Mouse (Mus musculus) thymus, adult 2 months (tissue): ENCODE results near the gene Lman2. TPM values are rescaled to one million over a fixed set of nuclear protein-coding genes. Genes with fewer than 3 reads are reported as not detected.

Source experiments
- DNase-seq: peaks from one replicate; pipeline ENCODE4 v3.0.0; 2021
- H3K27ac ChIP-seq: fragments of 200-500 bp; 2 replicates; pipeline ENCODE4 v1.5.1; 2012; ENCODE audit warnings: low read length, control low read depth; ENCODE audit not compliant: control insufficient read depth, insufficient read depth
- H3K27me3 ChIP-seq: fragments of 200-500 bp; 2 replicates; pipeline ENCODE4 v1.6.1; 2012; ENCODE audit warnings: mild to moderate bottlenecking, low read length, moderate library complexity, mixed read lengths; ENCODE audit not compliant: control insufficient read depth, insufficient read depth
- H3K36me3 ChIP-seq: fragments of 200-500 bp; 2 replicates; pipeline ENCODE4 v1.6.1; 2012; ENCODE audit warnings: mild to moderate bottlenecking, low read length, moderate library complexity; ENCODE audit not compliant: control insufficient read depth, insufficient read depth
- H3K4me1 ChIP-seq: fragments of 200-500 bp; replicated peaks from 2 replicates; pipeline ENCODE4 v1.6.1; 2012; ENCODE audit warnings: low read length; ENCODE audit not compliant: control insufficient read depth, insufficient read depth
- H3K4me3 ChIP-seq: fragments of 200-500 bp; 2 replicates; pipeline ENCODE4 v1.5.1; 2012; ENCODE audit warnings: mild to moderate bottlenecking, low read length, control low read depth, moderate library complexity; ENCODE audit not compliant: control insufficient read depth, insufficient read depth
- CTCF ChIP-seq: fragments of 200-500 bp; IDR thresholded peaks from 2 replicates; pipeline ENCODE4 v1.5.1; 2012; ENCODE audit warnings: mild to moderate bottlenecking, control low read depth, low read length, moderate library complexity, borderline replicate concordance; ENCODE audit not compliant: control insufficient read depth, poor library complexity, insufficient read depth; ENCODE audit errors: extremely low read depth
- POLR2A ChIP-seq: fragments of 200-500 bp; IDR thresholded peaks from 2 replicates; pipeline ENCODE4 v1.6.1; 2012; ENCODE audit warnings: mild to moderate bottlenecking, low read length, control low read depth, moderate library complexity; ENCODE audit not compliant: control insufficient read depth, poor library complexity, insufficient read depth; ENCODE audit errors: extremely low read depth
- WGBS: fragments of 180-500 bp; shearing (Covaris S2); methylation state at CpG from one replicate; pipeline ENCODE4 v1.1.7; 2018; 5-methylcytosine and 5-hydroxymethylcytosine counted together
- polyA plus RNA-seq: library from polyadenylated mRNA; depleted of rRNA; stranded (reverse); fragments of >200 nt; gene quantifications from 2 replicates; pipeline ENCODE4 v1.2.3, GENCODE M21; 2012; rRNA removed

Gene Lman2
- polyA plus RNA-seq: 134 and 139 TPM in 2 replicates

DNA sequence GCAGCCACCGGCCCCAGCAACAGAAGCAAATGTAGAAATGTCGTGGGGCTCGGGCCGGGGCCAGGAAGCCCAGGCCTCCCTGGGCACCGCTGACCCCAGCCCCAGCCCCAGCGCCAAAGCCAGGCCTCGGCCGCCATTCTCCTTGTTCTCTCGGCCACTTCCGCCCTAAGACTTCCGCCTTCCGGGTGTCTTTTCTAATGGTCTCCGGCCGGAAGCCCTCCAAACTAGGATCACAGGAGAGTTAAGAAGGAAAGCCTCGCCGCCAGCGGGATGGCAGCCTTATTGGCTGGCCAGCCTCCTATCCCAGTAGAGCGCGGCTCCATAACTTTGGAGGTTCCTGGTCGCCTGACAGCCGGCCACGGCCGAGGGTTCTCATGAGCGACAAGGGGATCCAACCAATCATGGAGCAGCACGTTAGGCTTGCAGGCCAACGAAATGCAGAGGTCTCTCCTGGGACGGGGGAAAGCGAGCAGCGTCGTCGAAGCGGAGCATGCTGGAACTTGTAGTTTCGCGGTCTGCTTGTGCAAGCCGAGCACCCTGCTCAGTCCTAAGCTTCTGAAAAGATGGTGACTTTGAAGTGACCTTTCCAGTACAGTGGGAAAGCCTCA is at the start of gene Lman2:
Lman2 (minus strand) TSS at position 331 of the 608 bp plus-strand sequence.
- peak; percentile 90 for DNase-seq
- Histone ChIP-seq H3K27me3 (no peaks in the 10 kb centered on the region), H3K4me1 (peaks cover 11% of the 10 kb centered on the region), H3K27ac (peak within 1 kb of the TSS; percentile 37), H3K36me3 (peaks cover 10% of the 10 kb centered on the region), H3K4me3 (peak within 1 kb of the TSS; percentile 93)
- under 1% methylated on average over 35 of the region's 35 CpGs for WGBS
- peak; percentile 65; the same call in 1 of the 2 replicates for TF ChIP-seq POLR2A
- peak; percentile 31; the same call in 1 of the 2 replicates for TF ChIP-seq CTCF

DNA sequence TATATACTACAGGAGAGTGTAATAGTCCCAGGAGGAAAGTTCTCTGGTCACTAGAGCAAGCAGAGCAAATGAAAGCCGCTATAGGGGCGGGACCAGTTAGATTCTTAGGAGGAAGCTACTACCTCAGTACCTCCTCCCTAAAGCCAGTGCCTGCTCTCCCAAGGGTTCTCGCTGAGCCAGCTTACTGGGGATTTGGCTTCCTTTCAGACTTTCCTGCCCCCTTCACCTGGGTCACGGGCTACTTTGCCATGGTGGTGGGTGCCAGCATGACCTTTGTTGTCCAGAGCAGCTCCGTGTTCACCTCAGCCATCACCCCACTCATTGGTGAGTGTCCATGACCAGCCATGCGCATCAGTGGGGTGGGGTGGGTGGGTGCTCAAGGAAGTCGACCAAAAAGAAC is 49.2 kb upstream of the Lman2 start:
- 88% methylated on average over 7 of the region's 7 CpGs for WGBS
- H3K36me3 ChIP-seq: no peaks in the 10 kb centered on the region
- no peaks in the 10 kb centered on the region for H3K27me3 ChIP-seq
- no peak overlapping the region for H3K27ac ChIP-seq
- 0 out of 2 replicates have a peak, but pooled peaks cover 7% of the 10 kb centered on the region for H3K4me1 ChIP-seq
- no peak for DNase-seq
- TF ChIP-seq POLR2A (no peak), CTCF (no peak)
- no peak overlapping the region for H3K4me3 ChIP-seq

DNA sequence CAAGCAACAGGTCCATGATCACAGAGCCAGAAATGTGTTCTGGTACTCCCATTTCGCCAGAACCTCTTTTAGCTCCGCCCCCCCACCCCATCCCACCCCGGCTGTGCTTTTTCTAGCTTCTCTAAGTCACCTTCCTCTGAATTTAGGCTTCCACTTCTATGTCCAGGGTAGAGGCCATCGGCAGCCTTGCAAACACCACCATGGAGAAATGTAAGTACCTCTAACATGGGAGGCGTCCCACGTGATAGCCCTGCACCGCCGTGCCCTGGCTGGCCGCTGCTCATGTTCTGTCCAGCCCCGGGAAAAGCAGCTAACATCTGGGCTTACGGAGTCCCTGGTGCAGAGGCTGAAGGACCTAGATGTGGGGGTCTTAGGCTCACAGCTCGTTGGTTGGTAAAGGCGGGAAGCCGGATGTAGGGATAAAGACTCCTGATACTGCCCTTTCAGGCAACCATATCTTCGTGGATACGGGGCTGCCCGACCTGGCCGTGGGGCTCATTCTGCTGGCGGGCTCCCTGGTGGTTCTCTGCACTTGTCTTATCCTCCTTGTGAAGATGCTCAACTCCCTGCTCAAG is 46.0 kb upstream of the Lman2 start:
- no peak for DNase-seq
- no peaks in the 10 kb centered on the region for H3K27me3 ChIP-seq
- no peak overlapping the region for H3K27ac ChIP-seq
- whole genome bisulfite sequencing: 86% methylated on average over 19 of the region's 19 CpGs
- H3K4me3 ChIP-seq: no peak overlapping the region
- peaks cover 20% of the 10 kb centered on the region for H3K4me1 ChIP-seq
- no peaks in the 10 kb centered on the region for H3K36me3 ChIP-seq
- no peak for TF ChIP-seq POLR2A
- TF ChIP-seq CTCF: no peak

DNA sequence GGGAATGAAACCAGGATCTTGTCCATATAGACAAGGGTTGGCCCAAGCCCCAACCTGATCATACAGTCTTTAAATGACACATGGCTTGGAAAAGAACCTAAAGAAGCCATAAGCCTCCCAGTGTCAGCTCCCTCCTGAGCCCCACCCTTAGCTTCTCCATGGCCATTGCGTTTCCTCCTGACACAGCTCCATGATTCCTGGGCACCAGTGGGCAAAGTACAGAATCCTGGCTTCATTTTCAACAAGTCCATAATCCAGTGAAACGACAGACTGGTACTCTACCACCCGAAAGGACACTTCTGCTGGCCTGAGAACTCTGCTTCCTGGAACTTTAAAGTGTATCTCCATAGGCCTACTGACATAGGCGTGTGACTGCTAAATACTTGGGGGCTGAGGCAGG is 44.8 kb upstream of the Lman2 start:
- DNase-seq: no peak
- H3K27ac ChIP-seq: no peak overlapping the region
- H3K27me3 ChIP-seq: no peaks in the 10 kb centered on the region
- no peak overlapping the region for H3K4me3 ChIP-seq
- WGBS: 88% methylated on average over 4 of the region's 4 CpGs
- TF ChIP-seq POLR2A: no peak
- TF ChIP-seq CTCF: no peak
- H3K4me1 ChIP-seq: peaks cover 14% of the 10 kb centered on the region
- no peaks in the 10 kb centered on the region for H3K36me3 ChIP-seq

DNA sequence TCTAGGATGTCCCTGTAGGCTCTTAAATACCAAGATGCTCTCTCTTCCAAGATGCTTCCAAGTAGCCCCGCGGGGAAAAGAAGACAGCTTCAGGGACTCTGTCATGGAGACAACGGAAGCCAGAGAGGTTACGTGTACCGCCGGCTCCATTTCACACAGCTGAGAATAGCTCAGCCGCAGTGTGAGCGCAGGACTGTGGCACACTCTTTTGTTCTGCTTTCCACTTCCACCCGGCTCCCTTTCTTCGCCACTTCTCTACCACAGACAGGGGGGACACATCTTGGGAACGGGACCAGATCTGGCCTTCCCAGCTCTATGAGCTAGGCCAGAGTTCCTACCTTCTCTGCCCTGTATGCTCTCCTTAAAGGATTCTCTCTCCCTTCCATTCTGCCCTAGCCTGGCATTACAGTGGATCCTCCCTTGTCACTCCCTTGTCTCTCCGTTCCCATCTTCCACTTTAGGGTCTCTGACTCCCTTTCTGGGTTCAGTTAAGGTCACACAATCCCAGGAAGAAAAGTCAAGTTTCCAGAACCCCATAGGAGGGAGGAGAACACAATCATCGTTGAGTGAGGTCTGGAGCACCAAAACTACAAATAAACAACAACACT is 43.3 kb upstream of the Lman2 start:
- Histone ChIP-seq H3K27ac (peak overlapping the region; percentile 26), H3K4me1 (peaks cover 14% of the 10 kb centered on the region), H3K36me3 (no peaks in the 10 kb centered on the region), H3K4me3 (no peak overlapping the region), H3K27me3 (no peaks in the 10 kb centered on the region)
- peak; percentile 73 for DNase-seq
- no peak for TF ChIP-seq POLR2A
- WGBS: 9% methylated on average over 13 of the region's 13 CpGs

DNA sequence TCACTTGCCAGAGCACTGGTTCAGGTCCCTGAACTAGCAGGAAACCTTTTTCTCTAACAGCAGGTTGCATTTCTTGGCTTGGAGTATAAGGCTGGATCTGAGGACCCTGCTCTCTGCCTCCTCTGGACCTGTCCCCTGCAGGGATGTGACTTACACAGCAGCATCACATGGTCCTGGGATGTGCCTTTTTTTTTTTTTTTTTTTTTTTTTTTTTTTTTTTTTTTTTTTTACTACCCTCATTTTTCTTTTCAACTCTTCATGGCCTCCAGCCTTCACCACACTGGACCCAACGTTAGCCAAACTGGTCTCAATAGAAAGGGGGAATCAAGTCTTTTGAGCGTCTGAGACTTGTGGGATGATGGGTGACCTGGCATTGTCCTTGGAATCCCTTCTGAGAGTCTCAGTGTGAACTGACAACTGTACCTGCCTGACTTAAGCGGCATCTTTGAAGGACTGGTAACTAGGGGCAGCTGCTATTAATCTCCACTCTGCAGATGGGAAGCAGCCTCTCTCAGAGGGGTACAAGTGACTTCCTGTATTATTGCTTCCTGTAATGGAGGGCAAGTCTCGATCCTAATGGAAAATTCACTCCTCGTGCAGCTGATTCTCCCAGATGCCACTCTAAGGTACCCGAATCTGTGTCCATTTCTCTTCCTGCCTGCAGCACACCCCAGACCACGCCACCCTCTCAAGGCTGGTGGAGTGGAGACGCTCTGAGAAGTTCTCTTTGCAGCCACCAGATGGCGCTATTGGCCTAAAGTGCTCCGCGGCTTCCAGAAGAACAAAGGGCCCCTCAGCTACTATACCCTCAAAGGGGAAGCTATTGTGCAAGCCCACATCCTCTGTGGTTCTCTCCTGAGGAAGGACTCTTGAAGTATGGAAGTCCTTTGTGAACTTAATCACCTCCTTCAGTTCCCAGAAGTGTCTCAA is 42.5 kb upstream of the Lman2 start:
- DNase-seq: peak; percentile 88
- 8% methylated on average over 11 of the region's 11 CpGs for WGBS
- H3K4me1 ChIP-seq: peaks cover 14% of the 10 kb centered on the region
- no peaks in the 10 kb centered on the region for H3K27me3 ChIP-seq
- H3K27ac ChIP-seq: peak overlapping the region; percentile 26
- no peak for TF ChIP-seq POLR2A
- TF ChIP-seq CTCF: peak; percentile 93
- no peak overlapping the region for H3K4me3 ChIP-seq
- H3K36me3 ChIP-seq: no peaks in the 10 kb centered on the region
